Mouse (Mus musculus) small intestine, adult 2 months (tissue): ENCODE data around the gene Nbea.

Source experiments
- CTCF ChIP-seq: fragments of 200-500 bp; IDR thresholded peaks from 2 replicates; pipeline ENCODE4 v1.5.1; 2012; ENCODE audit warnings: low read depth, mild to moderate bottlenecking, control low read depth, inconsistent platforms, low read length, moderate library complexity, mixed read lengths; ENCODE audit not compliant: insufficient replicate concordance, insufficient read length; ENCODE audit errors: extremely low read depth
- POLR2A ChIP-seq: fragments of 200-500 bp; IDR thresholded peaks from 2 replicates; pipeline ENCODE4 v1.6.1; 2012; ENCODE audit warnings: low read depth, mild to moderate bottlenecking, control low read depth, inconsistent platforms, low read length, moderate library complexity

DNA sequence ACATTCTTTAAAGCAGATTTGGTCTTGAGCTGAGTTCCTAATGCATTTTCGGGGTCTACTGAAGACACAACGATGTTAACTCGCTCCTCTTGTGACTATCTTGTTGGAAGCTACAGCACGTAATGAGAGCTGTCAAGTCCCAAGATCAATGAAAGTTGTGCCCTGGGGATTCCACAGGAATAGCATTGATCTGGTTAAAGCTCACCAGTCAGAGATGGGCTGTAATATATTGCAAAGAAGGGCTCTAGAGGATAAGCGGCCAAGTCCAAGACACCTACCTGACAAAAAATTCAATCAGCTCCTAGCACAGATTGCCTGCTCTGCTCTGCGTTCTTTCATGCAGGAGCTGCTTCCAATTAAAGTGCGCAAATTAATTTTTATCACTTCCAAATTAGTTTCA is 545.8 kb downstream of the Nbea start:
- TF ChIP-seq POLR2A (no peak), CTCF (no peak)
